Mouse (Mus musculus) megakaryocyte, embryonic 14.5 days (primary cell): ENCODE measurements around the gene Mybphl.

Source experiments
- FLI1 ChIP-seq: IDR thresholded peaks from 2 replicates; pipeline ENCODE4 v1.6.1; 2012; ENCODE audit warnings: low read length, inconsistent platforms, mixed read lengths
- GATA1 ChIP-seq: IDR thresholded peaks from 3 replicates; pipeline ENCODE4 v1.6.1; 2012; ENCODE audit warnings: mixed read lengths, low read length, inconsistent platforms, borderline replicate concordance

GRCm38 (mm10) chr3:108322136-108322535 is 42.6 kb upstream of the Mybphl start:
- TF ChIP-seq GATA1, result no peak
- no peak for TF ChIP-seq FLI1
